Comparison of ENCODE assay signal across 8 mouse cellular contexts in the genomic region with DNA sequence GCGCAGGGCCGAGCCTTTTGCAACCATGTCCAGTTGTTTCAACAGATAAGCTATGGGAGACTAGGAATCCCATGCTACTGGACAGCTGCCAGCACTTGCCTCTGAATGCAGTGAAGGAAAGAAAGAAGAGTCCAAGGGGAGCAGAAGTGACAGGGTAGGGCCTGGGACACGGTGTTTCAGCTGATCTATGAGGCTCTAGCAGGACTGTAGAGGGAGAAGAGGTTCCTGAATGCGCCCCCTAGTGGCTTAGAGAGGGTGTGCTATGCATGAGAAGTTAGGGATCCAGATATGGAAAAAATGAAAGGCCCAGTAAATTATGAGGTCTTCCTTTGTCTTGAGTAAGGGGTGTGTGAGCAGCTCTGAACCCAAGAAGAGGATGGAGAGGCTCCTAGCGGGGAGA. TPM values are rescaled to one million over a fixed set of nuclear protein-coding genes. Genes with fewer than 3 reads are reported as not detected.
DNase-seq lines count a peak whose midpoint lies in the region; ATAC-seq and TF ChIP-seq lines count a peak whose summit lies in the region.

No protein-coding gene starts in this region.

- TF ChIP-seq POLR2A in thymus, adult 2 months (IDR thresholded peaks at IDR 0.05; ENCODE audit: control insufficient read depth, extremely low read depth, insufficient read depth, low read length, poor library complexity) = no peak
- TF ChIP-seq POLR2A in kidney, adult 2 months (IDR thresholded peaks at IDR 0.05; ENCODE audit: low read depth, low read length) = no peak

- no peaks in the 10 kb centered on the region for H3K4me1 ChIP-seq in thymus, adult 2 months (replicated peaks; ENCODE audit: control insufficient read depth, insufficient read depth, low read length)
- no peaks in the 10 kb centered on the region for H3K4me1 ChIP-seq in embryonic facial prominence, embryonic 14.5 days (ENCODE audit: control insufficient read depth, insufficient read depth, low read length)
- no peaks in the 10 kb centered on the region for H3K4me1 ChIP-seq in kidney, adult 2 months (ENCODE audit: control insufficient read depth, insufficient read depth, low read length)
- H3K4me1 ChIP-seq in lung, embryonic 16.5 days (replicated peaks; ENCODE audit: control insufficient read depth, insufficient read depth, low read length) = no peaks in the 10 kb centered on the region
- H3K4me1 ChIP-seq in stomach, embryonic 16.5 days (ENCODE audit: control insufficient read depth, insufficient read depth, low read length) = no peaks in the 10 kb centered on the region

- H3K9ac ChIP-seq in embryonic facial prominence, embryonic 14.5 days (ENCODE audit: low read depth, low read length) = no peak overlapping the region
- H3K9ac ChIP-seq in lung, embryonic 16.5 days (ENCODE audit: low read length) = peak overlapping the region; percentile 34; the same call in 1 of the 2 replicates
- H3K9ac ChIP-seq in stomach, embryonic 16.5 days (ENCODE audit: low read length) = no peak overlapping the region

- no peak overlapping the region for H3K4me2 ChIP-seq in embryonic facial prominence, embryonic 14.5 days (ENCODE audit: low read depth, low read length)
- no peak overlapping the region for H3K4me2 ChIP-seq in lung, embryonic 16.5 days (ENCODE audit: low read depth, low read length)
- H3K4me2 ChIP-seq in stomach, embryonic 16.5 days (ENCODE audit: low read depth, low read length) = no peak overlapping the region

- H3K36me3 ChIP-seq in thymus, adult 2 months (ENCODE audit: control insufficient read depth, insufficient read depth, low read length) = no peaks in the 10 kb centered on the region
- H3K36me3 ChIP-seq in embryonic facial prominence, embryonic 14.5 days (ENCODE audit: control insufficient read depth, insufficient read depth, low read length) = no peaks in the 10 kb centered on the region
- no peaks in the 10 kb centered on the region for H3K36me3 ChIP-seq in kidney, adult 2 months (ENCODE audit: control insufficient read depth, insufficient read depth, low read length)
- no peaks in the 10 kb centered on the region for H3K36me3 ChIP-seq in lung, embryonic 16.5 days (ENCODE audit: control insufficient read depth, insufficient read depth, low read length)
- no peaks in the 10 kb centered on the region for H3K36me3 ChIP-seq in stomach, embryonic 16.5 days (ENCODE audit: control insufficient read depth, insufficient read depth, low read length)

- WGBS in thymus, adult 2 months = 59% methylated on average over 5 of the region's 5 CpGs
- 48% methylated on average over 5 of the region's 5 CpGs for WGBS in embryonic facial prominence, embryonic 14.5 days
- WGBS in kidney, adult 2 months = 52% methylated on average over 5 of the region's 5 CpGs
- 37% methylated on average over 5 of the region's 5 CpGs for WGBS in lung, embryonic 16.5 days
- 46% methylated on average over 5 of the region's 5 CpGs for WGBS in stomach, embryonic 16.5 days

- H3K4me3 ChIP-seq in thymus, adult 2 months (ENCODE audit: control insufficient read depth, insufficient read depth, low read length) = no peak overlapping the region
- no peak overlapping the region for H3K4me3 ChIP-seq in embryonic facial prominence, embryonic 14.5 days (ENCODE audit: low read depth, low read length)
- no peak overlapping the region for H3K4me3 ChIP-seq in kidney, adult 2 months (ENCODE audit: insufficient read depth, low read depth, low read length)
- H3K4me3 ChIP-seq in lung, embryonic 16.5 days (ENCODE audit: low read length) = no peak overlapping the region
- H3K4me3 ChIP-seq in stomach, embryonic 16.5 days (replicated peaks; ENCODE audit: low read length) = no peak overlapping the region

- no peak for ATAC-seq in embryonic facial prominence, embryonic 14.5 days (ENCODE audit: low read depth)
- ATAC-seq in lung, embryonic 16.5 days (ENCODE audit: low read depth) = peak; percentile 71
- 0 out of 2 replicates have a peak, but pooled peaks have one; percentile 60 for ATAC-seq in stomach, embryonic 16.5 days (ENCODE audit: insufficient read depth, low FRiP score)

- TF ChIP-seq CTCF in thymus, adult 2 months (IDR thresholded peaks at IDR 0.05; ENCODE audit: borderline replicate concordance, control insufficient read depth, extremely low read depth, insufficient read depth, low read length, poor library complexity) = peak; percentile 31; the same call in 1 of the 2 replicates
- peak; percentile 67 for TF ChIP-seq CTCF in kidney, adult 2 months (conservative IDR thresholded peaks at IDR 0.05; ENCODE audit: insufficient read depth, insufficient read length, low read depth, low read length)

- H3K27ac ChIP-seq in thymus, adult 2 months (ENCODE audit: control insufficient read depth, insufficient read depth, low read length) = no peak overlapping the region
- no peak overlapping the region for H3K27ac ChIP-seq in embryonic facial prominence, embryonic 14.5 days (replicated peaks; ENCODE audit: low read depth, low read length)
- no peak overlapping the region for H3K27ac ChIP-seq in kidney, adult 2 months (ENCODE audit: insufficient read depth, low read depth, low read length)
- H3K27ac ChIP-seq in lung, embryonic 16.5 days (ENCODE audit: low read length) = no peak overlapping the region
- H3K27ac ChIP-seq in stomach, embryonic 16.5 days (ENCODE audit: low read length) = no peak overlapping the region

- no peaks in the 10 kb centered on the region for H3K9me3 ChIP-seq in embryonic facial prominence, embryonic 14.5 days (ENCODE audit: control insufficient read depth, low read length)
- H3K9me3 ChIP-seq in lung, embryonic 16.5 days (ENCODE audit: control insufficient read depth, low read length) = no peaks in the 10 kb centered on the region
- no peaks in the 10 kb centered on the region for H3K9me3 ChIP-seq in stomach, embryonic 16.5 days (replicated peaks; ENCODE audit: control insufficient read depth, low read length)

- DNase-seq in cerebellum, postnatal 10 days = peak; percentile 55 to 56
- DNase-seq in cerebellum, adult 9-10 months = no peak
- DNase-seq in thymus, adult 2 months = peak; percentile 32
- DNase-seq in thymus, adult 18-20 months = no peak
- peak; percentile 51 for DNase-seq in embryonic facial prominence, embryonic 14.5 days (ENCODE audit: low spot score)
- DNase-seq in kidney, adult 2 months = peak; percentile 61

- H3K27me3 ChIP-seq in thymus, adult 2 months (ENCODE audit: control insufficient read depth, insufficient read depth, low read length) = no peaks in the 10 kb centered on the region
- no peaks in the 10 kb centered on the region for H3K27me3 ChIP-seq in embryonic facial prominence, embryonic 14.5 days (replicated peaks; ENCODE audit: control insufficient read depth, insufficient read depth, low read length)
- H3K27me3 ChIP-seq in kidney, adult 2 months (replicated peaks; ENCODE audit: control insufficient read depth, insufficient read depth, low read length) = no peaks in the 10 kb centered on the region
- H3K27me3 ChIP-seq in lung, embryonic 16.5 days (ENCODE audit: control insufficient read depth, insufficient read depth, low read depth, low read length) = no peaks in the 10 kb centered on the region
- H3K27me3 ChIP-seq in stomach, embryonic 16.5 days (ENCODE audit: control insufficient read depth, insufficient read depth, low read length) = no peaks in the 10 kb centered on the region

RNA-seq across cellular contexts. Expression of gene Mylk3, which starts 11.4 kb away (rescaled TPM):
- 0.56 and 9.0 TPM in 2 replicates for polyA plus RNA-seq in thymus, adult 2 months (2012; rRNA removed)
- polyA plus RNA-seq in embryonic facial prominence, embryonic 14.5 days (2014; fragmentation: Nextera tagmentation; extraction: Ambion mirVana) = 2.3 and 2.8 TPM in 2 replicates
- 0.62 and 0.77 TPM in 2 replicates for polyA plus RNA-seq in kidney, adult 2 months (2012; rRNA removed)
- 5.8 and 6.1 TPM in 2 replicates for polyA plus RNA-seq in lung, embryonic 16.5 days (2015; fragmentation: Nextera tagmentation; extraction: Ambion mirVana)
- polyA plus RNA-seq in stomach, embryonic 16.5 days (2015; fragmentation: Nextera tagmentation; extraction: Ambion mirVana) = 4.0 and 7.4 TPM in 2 replicates

RNA-seq across cellular contexts. Expression of gene 4921524J17Rik, which starts 35.1 kb away (rescaled TPM):
- polyA plus RNA-seq in thymus, adult 2 months (2012; rRNA removed) = 6.6 and 7.2 TPM in 2 replicates
- polyA plus RNA-seq in embryonic facial prominence, embryonic 14.5 days (2014; fragmentation: Nextera tagmentation; extraction: Ambion mirVana) = 50.2 and 53.4 TPM in 2 replicates
- polyA plus RNA-seq in kidney, adult 2 months (2012; rRNA removed) = 4.2 and 6.9 TPM in 2 replicates
- polyA plus RNA-seq in lung, embryonic 16.5 days (2015; fragmentation: Nextera tagmentation; extraction: Ambion mirVana) = 38.2 and 44.6 TPM in 2 replicates
- 34.0 and 41.0 TPM in 2 replicates for polyA plus RNA-seq in stomach, embryonic 16.5 days (2015; fragmentation: Nextera tagmentation; extraction: Ambion mirVana)

Comparison
In these comparisons a context has a peak if more than half of its experiments do, and no peak if none do; other contexts are left out.
1. DNase-seq: peak in cerebellum, postnatal 10 days (2 of 2), thymus, adult 2 months (single experiment), embryonic facial prominence, embryonic 14.5 days (single experiment) and kidney, adult 2 months (single experiment); none in cerebellum, adult 9-10 months (single experiment) and thymus, adult 18-20 months (0 of 2).